Mouse (Mus musculus) lung, adult 2 months (tissue): Measurements from ENCODE around the gene Zswim9.

Experiments used
- CTCF ChIP-seq: fragments of 200-500 bp; IDR thresholded peaks from 2 replicates; pipeline ENCODE4 v1.5.1; 2011; ENCODE audit warnings: mild to moderate bottlenecking, low read length, control low read depth; ENCODE audit not compliant: insufficient read depth
- POLR2A ChIP-seq: fragments of 200-500 bp; IDR thresholded peaks from 2 replicates; pipeline ENCODE4 v1.6.1; 2011; ENCODE audit warnings: low read depth, mild to moderate bottlenecking, control low read depth, low read length, borderline replicate concordance; ENCODE audit errors: extremely low read depth

GRCm38 (mm10) chr7:13293878-13294855, 15.6 kb upstream of the Zswim9 start:
- no peak for TF ChIP-seq POLR2A
- no peak for TF ChIP-seq CTCF
